ENCODE assay signal across 12 mouse cellular contexts in genomic region chr2:172789260-172789659, GRCm38 (mm10).
DNase-seq lines count a peak whose midpoint lies in the region; ATAC-seq and TF ChIP-seq lines count a peak whose summit lies in the region.
"Had no signal": no experiment of that assay in that cellular context is flagged by ENCODE, and none has a peak within 500 bp of the region (broad histone marks: within the 10 kb centered on the region; RNA-seq: fewer than 3 reads in every experiment).

No protein-coding gene starts in this region.

- H3K27ac ChIP-seq in lung, embryonic 14.5 days (ENCODE audit: low read depth): no peak overlapping the region
- no peak overlapping the region for H3K27ac ChIP-seq in embryonic facial prominence, embryonic 10.5 days (replicated peaks)
- 0 out of 2 replicates have a peak overlapping the region, but pooled peaks have one; percentile 5 for H3K27ac ChIP-seq in forebrain, embryonic 12.5 days

- H3K4me1 ChIP-seq in lung, embryonic 14.5 days (ENCODE audit: insufficient read depth): 0 out of 2 replicates have a peak, but pooled peaks cover 5% of the 10 kb centered on the region
- peaks cover 57% of the 10 kb centered on the region for H3K4me1 ChIP-seq in embryonic facial prominence, embryonic 10.5 days
- peaks cover 15% of the 10 kb centered on the region for H3K4me1 ChIP-seq in forebrain, embryonic 12.5 days

- WGBS in lung, embryonic 14.5 days: 25% methylated on average over 10 of the region's 10 CpGs
- WGBS in embryonic facial prominence, embryonic 10.5 days: 22% methylated on average over 10 of the region's 10 CpGs
- 19% methylated on average over 10 of the region's 10 CpGs for WGBS in forebrain, embryonic 12.5 days

- H3K27me3 ChIP-seq in lung, embryonic 14.5 days (ENCODE audit: insufficient read depth, low read length): peaks cover 35% of the 10 kb centered on the region
- H3K27me3 ChIP-seq in embryonic facial prominence, embryonic 10.5 days (replicated peaks; ENCODE audit: low read depth, poor library complexity, severe bottlenecking): peaks cover 74% of the 10 kb centered on the region
- H3K27me3 ChIP-seq in forebrain, embryonic 12.5 days: peaks cover 70% of the 10 kb centered on the region

- H3K9ac ChIP-seq in lung, embryonic 14.5 days: no peak overlapping the region
- H3K9ac ChIP-seq in forebrain, embryonic 12.5 days: 0 out of 2 replicates have a peak overlapping the region, but pooled peaks have one; percentile 7

- no peak overlapping the region for H3K4me3 ChIP-seq in lung, embryonic 14.5 days (ENCODE audit: low read depth, low read length)
- H3K4me3 ChIP-seq in embryonic facial prominence, embryonic 10.5 days: peak overlapping the region; percentile 16
- H3K4me3 ChIP-seq in forebrain, embryonic 12.5 days (replicated peaks): no peak overlapping the region

- H3K4me2 ChIP-seq in lung, embryonic 14.5 days: no peak overlapping the region
- peak overlapping the region; percentile 31 for H3K4me2 ChIP-seq in forebrain, embryonic 12.5 days

- H3K9me3 ChIP-seq in lung, embryonic 14.5 days (ENCODE audit: low read depth, low read length): no peaks in the 10 kb centered on the region
- peaks cover 6% of the 10 kb centered on the region; the same call in 1 of the 2 replicates for H3K9me3 ChIP-seq in embryonic facial prominence, embryonic 10.5 days
- no peaks in the 10 kb centered on the region for H3K9me3 ChIP-seq in forebrain, embryonic 12.5 days

- no peaks in the 10 kb centered on the region for H3K36me3 ChIP-seq in lung, embryonic 14.5 days (ENCODE audit: insufficient read depth)
- no peaks in the 10 kb centered on the region for H3K36me3 ChIP-seq in embryonic facial prominence, embryonic 10.5 days (replicated peaks)
- no peaks in the 10 kb centered on the region for H3K36me3 ChIP-seq in forebrain, embryonic 12.5 days (replicated peaks)

- DNase-seq in lung, embryonic 14.5 days: no peak
- no peak for DNase-seq in lung, postnatal 36 days
- peak; percentile 60 for DNase-seq in embryonic facial prominence, embryonic 10.5 days (ENCODE audit: low spot score)
- peak; percentile 41 for DNase-seq in retina, embryonic 14.5 days (ENCODE audit: low spot score)
- no peak for DNase-seq in embryo, embryonic 9.5 days (ENCODE audit: extremely low spot score)
- no peak for DNase-seq in cerebellum, adult 11-12 months
- DNase-seq: adrenal gland, postnatal 14 days; heart, adult 11 months; kidney, adult 9 months; left cerebral cortex, postnatal 4 days; right cerebral cortex, postnatal 25 days had no signal

- ATAC-seq in lung, embryonic 14.5 days (ENCODE audit: insufficient read depth): peak; percentile 38; the same call in 1 of the 2 replicates
- peak; percentile 63; the same call in 1 of the 2 replicates for ATAC-seq in forebrain, embryonic 12.5 days (ENCODE audit: low FRiP score)

- no peak for TF ChIP-seq CTCF in lung, embryonic 14.5 days (IDR thresholded peaks at IDR 0.05; ENCODE audit: low read depth)

Comparison
In these comparisons a context has a peak if more than half of its experiments do, and no peak if none do; other contexts are left out.
1. DNase-seq: peak in embryonic facial prominence, embryonic 10.5 days (single experiment) and retina, embryonic 14.5 days (single experiment); none in lung, embryonic 14.5 days (single experiment), lung, postnatal 36 days (single experiment), embryo, embryonic 9.5 days (single experiment) and cerebellum, adult 11-12 months (single experiment).